Mouse (Mus musculus) liver, embryonic 12.5 days (tissue): ENCODE data around the gene Amy2a4. TPM values are rescaled to one million over a fixed set of nuclear protein-coding genes. Genes with fewer than 3 reads are reported as not detected.
"Not testable (repeated sequence)": the region's sequence is repeated elsewhere in the genome, so short reads cannot be mapped to it uniquely, and the experiment has no call there.

Experiments
- ATAC-seq: fragments of 200-750 bp; cut with Nextera tagmentation; 2 replicates; pipeline ENCODE4 v1.8.0; 2017; ENCODE audit warnings: moderate number of reproducible peaks, mild to moderate bottlenecking, moderate library complexity
- H3K27ac ChIP-seq: fragments of 300-500 bp; sonication (generic); 2 replicates; pipeline ENCODE4 v1.5.1; 2016; ENCODE audit warnings: mild to moderate bottlenecking
- H3K27me3 ChIP-seq: fragments of 300-500 bp; sonication (generic); replicated peaks from 2 replicates; pipeline ENCODE4 v1.6.1; 2016; ENCODE audit warnings: mild to moderate bottlenecking, moderate library complexity
- H3K36me3 ChIP-seq: fragments of 300-500 bp; sonication (generic); 2 replicates; pipeline ENCODE4 v1.6.1; 2016; ENCODE audit warnings: mild to moderate bottlenecking, moderate library complexity
- H3K4me1 ChIP-seq: fragments of 300-500 bp; sonication (generic); 2 replicates; pipeline ENCODE4 v1.6.1; 2016
- H3K4me2 ChIP-seq: fragments of 300-500 bp; sonication (generic); 2 replicates; pipeline ENCODE4 v1.6.1; 2016; ENCODE audit warnings: mild to moderate bottlenecking, moderate library complexity
- H3K4me3 ChIP-seq: fragments of 300-500 bp; sonication (generic); 2 replicates; pipeline ENCODE4 v1.5.1; 2016; ENCODE audit warnings: mild to moderate bottlenecking, moderate library complexity
- H3K9ac ChIP-seq: fragments of 300-500 bp; sonication (generic); 2 replicates; pipeline ENCODE4 v1.6.1; 2016; ENCODE audit warnings: mild to moderate bottlenecking, moderate library complexity
- H3K9me3 ChIP-seq: fragments of 300-500 bp; sonication (generic); replicated peaks from 2 replicates; pipeline ENCODE4 v1.6.1; 2016; ENCODE audit warnings: mild to moderate bottlenecking, moderate library complexity
- WGBS: fragments of 180-500 bp; shearing (Covaris S2); methylation state at CpG from one replicate; pipeline ENCODE4 v1.1.7; 2016; ENCODE audit not compliant: insufficient replicate concordance; 5-methylcytosine and 5-hydroxymethylcytosine counted together
- polyA plus RNA-seq: library from polyadenylated mRNA; unstranded; fragments of >200 nt; fragmentation: Nextera tagmentation; extraction: Ambion mirVana; gene quantifications from 2 replicates; pipeline ENCODE4 v1.2.1, GENCODE M21; 2016

Amy2a4 gene
- not detected in 2 replicates for polyA plus RNA-seq

DNA sequence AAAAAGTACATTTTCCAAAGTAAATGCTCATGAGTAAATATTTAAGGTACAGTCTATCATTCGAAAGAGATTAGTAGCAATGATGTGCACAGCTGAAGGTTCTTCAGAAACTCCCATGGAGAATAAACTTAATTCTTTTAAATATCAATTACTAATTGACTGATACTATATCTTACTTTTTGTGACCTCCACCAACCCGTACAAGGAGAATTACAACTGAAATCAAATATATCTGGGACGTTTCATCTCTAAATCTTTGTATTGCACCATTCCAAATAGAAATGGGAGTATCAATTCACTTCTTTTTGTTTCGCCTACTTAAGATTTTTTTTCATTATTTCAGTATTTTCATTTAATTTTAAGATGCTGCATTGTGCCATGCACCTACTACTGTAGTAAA is at the start of gene Amy2a4:
TSS of gene Amy2a4 (minus strand) at position 101 of the 400 bp plus-strand sequence.
- not testable (repeated sequence) for H3K4me2 ChIP-seq, H3K36me3 ChIP-seq, H3K27me3 ChIP-seq, H3K9ac ChIP-seq, ATAC-seq, H3K9me3 ChIP-seq, H3K4me1 ChIP-seq, H3K4me3 ChIP-seq, H3K27ac ChIP-seq
- WGBS = no CpG with 5 or more reads among the region's 4 CpGs

- H3K27me3 ChIP-seq, H3K4me1 ChIP-seq, H3K27ac ChIP-seq: not testable (repeated sequence)
Observed at GRCm38 (mm10) chr3:113323952-113324351, 32.7 kb upstream of the Amy2a4 start, which contains the start of gene Amy2a3. TSS of gene Amy2a3 (minus strand) at chr3:113324052.

DNA sequence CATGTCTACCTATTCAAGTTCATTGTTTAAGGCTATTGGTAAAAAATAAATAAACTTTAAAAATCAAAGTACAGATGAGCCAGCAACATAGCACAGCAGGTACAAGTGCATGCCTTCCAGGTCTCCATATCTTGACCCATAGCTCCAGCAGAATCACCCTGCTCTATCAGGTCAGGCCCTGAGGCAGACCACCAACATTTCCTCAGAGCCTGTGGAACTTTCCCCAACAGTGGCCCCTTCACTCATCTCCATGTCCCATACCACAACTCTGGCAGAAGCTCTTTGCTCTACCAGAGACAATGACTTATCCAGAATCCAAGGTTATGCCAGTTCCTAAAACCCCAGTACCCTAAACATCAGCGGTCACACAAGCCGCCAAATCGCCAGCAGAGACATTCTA is 21.7 kb upstream of the Amy2a4 start:
- H3K9me3 ChIP-seq, H3K4me1 ChIP-seq, H3K9ac ChIP-seq, H3K27me3 ChIP-seq, ATAC-seq, H3K27ac ChIP-seq, H3K4me3 ChIP-seq, H3K4me2 ChIP-seq, H3K36me3 ChIP-seq: not testable (repeated sequence)
- WGBS = no CpG with 5 or more reads among the region's 3 CpGs

More at GRCm38 (mm10) chr3:113323952-113324351, 32.7 kb upstream of the Amy2a4 start, which contains the start of gene Amy2a3:
- not testable (repeated sequence) for H3K9ac ChIP-seq, H3K9me3 ChIP-seq, H3K4me3 ChIP-seq, H3K4me2 ChIP-seq, H3K36me3 ChIP-seq, ATAC-seq
- WGBS = no CpG with 5 or more reads among the region's 4 CpGs

DNA sequence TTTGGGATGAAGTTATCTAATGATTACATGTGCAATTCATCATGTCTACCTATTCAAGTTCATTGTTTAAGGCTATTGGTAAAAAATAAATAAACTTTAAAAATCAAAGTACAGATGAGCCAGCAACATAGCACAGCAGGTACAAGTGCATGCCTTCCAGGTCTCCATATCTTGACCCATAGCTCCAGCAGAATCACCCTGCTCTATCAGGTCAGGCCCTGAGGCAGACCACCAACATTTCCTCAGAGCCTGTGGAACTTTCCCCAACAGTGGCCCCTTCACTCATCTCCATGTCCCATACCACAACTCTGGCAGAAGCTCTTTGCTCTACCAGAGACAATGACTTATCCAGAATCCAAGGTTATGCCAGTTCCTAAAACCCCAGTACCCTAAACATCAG is 11.0 kb downstream of the Amy2a4 start:
- H3K9ac ChIP-seq, H3K27me3 ChIP-seq, H3K4me2 ChIP-seq, H3K36me3 ChIP-seq, H3K9me3 ChIP-seq, H3K27ac ChIP-seq, ATAC-seq, H3K4me3 ChIP-seq, H3K4me1 ChIP-seq: not testable (repeated sequence)

GRCm38 (mm10) chr3:113279586-113279985 is 11.7 kb downstream of the Amy2a4 start:
- ATAC-seq, H3K4me2 ChIP-seq, H3K27ac ChIP-seq, H3K9me3 ChIP-seq, H3K4me3 ChIP-seq, H3K9ac ChIP-seq, H3K36me3 ChIP-seq, H3K27me3 ChIP-seq, H3K4me1 ChIP-seq: not testable (repeated sequence)

DNA sequence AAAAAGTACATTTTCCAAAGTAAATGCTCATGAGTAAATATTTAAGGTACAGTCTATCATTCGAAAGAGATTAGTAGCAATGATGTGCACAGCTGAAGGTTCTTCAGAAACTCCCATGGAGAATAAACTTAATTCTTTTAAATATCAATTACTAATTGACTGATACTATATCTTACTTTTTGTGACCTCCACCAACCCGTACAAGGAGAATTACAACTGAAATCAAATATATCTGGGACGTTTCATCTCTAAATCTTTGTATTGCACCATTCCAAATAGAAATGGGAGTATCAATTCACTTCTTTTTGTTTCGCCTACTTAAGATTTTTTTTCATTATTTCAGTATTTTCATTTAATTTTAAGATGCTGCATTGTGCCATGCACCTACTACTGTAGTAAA is 32.5 kb downstream of the Amy2a4 start, which contains the start of gene Amy2a5:
TSS of gene Amy2a5 (minus strand) at position 101 of the 400 bp plus-strand sequence.
- not testable (repeated sequence) for H3K4me2 ChIP-seq, H3K9ac ChIP-seq, H3K27me3 ChIP-seq, H3K27ac ChIP-seq, H3K4me1 ChIP-seq, ATAC-seq, H3K9me3 ChIP-seq, H3K4me3 ChIP-seq, H3K36me3 ChIP-seq
- WGBS = no CpG with 5 or more reads among the region's 4 CpGs

Other genes starting within 250 kb of the Amy2a4 start
- not detected in 2 replicates for gene Amy2a5, start 32.6 kb downstream of the Amy2a4 start, polyA plus RNA-seq
- not detected in 2 replicates for gene Amy2a3, start 32.6 kb upstream of the Amy2a4 start, polyA plus RNA-seq
- not detected in 2 replicates for gene Amy2a2, start 65.2 kb upstream of the Amy2a4 start, polyA plus RNA-seq
- gene Amy2a1, start 241.0 kb upstream of the Amy2a4 start, polyA plus RNA-seq = not detected in 2 replicates